Mouse (Mus musculus): ENCODE data around the gene Gm48551. TPM values are rescaled to one million over a fixed set of nuclear protein-coding genes. Genes with fewer than 3 reads are reported as not detected.

Gene Gm48551
- polyA plus RNA-seq (2015; fragmentation: Nextera tagmentation; extraction: Ambion mirVana) = 1.1 and 1.4 TPM in 2 replicates

- Histone ChIP-seq H3K36me3 (ENCODE audit: control insufficient read depth, insufficient read depth, low read length) (peaks cover 15% of the 10 kb centered on the region; the same call in 1 of the 2 replicates), H3K27me3 (ENCODE audit: control insufficient read depth, insufficient read depth, low read length) (no peaks in the 10 kb centered on the region), H3K4me2 (replicated peaks; ENCODE audit: low read depth) (peak within 1 kb of the TSS; percentile 89), H3K4me1 (replicated peaks; ENCODE audit: control insufficient read depth, insufficient read depth) (peaks cover 8% of the 10 kb centered on the region; the same call in 1 of the 2 replicates), H3K4me3 (ENCODE audit: low read depth, low read length) (peak within 1 kb of the TSS; percentile 86), H3K27ac (replicated peaks) (peak within 1 kb of the TSS; percentile 95), H3K9ac (ENCODE audit: low read length) (peak within 1 kb of the TSS; percentile 92), H3K9me3 (ENCODE audit: control insufficient read depth, low read length) (no peaks in the 10 kb centered on the region)
- ATAC-seq (ENCODE audit: low FRiP score, low TSS enrichment) (peak; percentile 89), DNase-seq (ENCODE audit: low spot score) (peak; percentile 98)
- WGBS = 5% methylated on average over 49 of the region's 54 CpGs
- TF ChIP-seq CTCF (IDR thresholded peaks at IDR 0.05; ENCODE audit: low read depth) = no peak
- peak; percentile 88 for TF ChIP-seq EP300 (optimal IDR thresholded peaks at IDR 0.05)
Observed at GRCm38 (mm10) chr10:81383802-81384604, at the start of gene Gm48551, which contains the start of gene Dohh. Gm48551 (plus strand) TSS chr10:81384466. Dohh (plus strand) TSS chr10:81384428.

GRCm38 (mm10) chr10:81335393-81336340 lies 48.6 kb upstream of the Gm48551 start:
- ATAC-seq (ENCODE audit: low FRiP score, low TSS enrichment) (peak; percentile 47), DNase-seq (ENCODE audit: low spot score) (no peak)
- peak; percentile 51 for TF ChIP-seq CTCF (IDR thresholded peaks at IDR 0.05; ENCODE audit: low read depth)
- no peak for TF ChIP-seq EP300 (optimal IDR thresholded peaks at IDR 0.05)
- no peaks in the 10 kb centered on the region for H3K36me3 ChIP-seq (ENCODE audit: control insufficient read depth, insufficient read depth, low read length)
- H3K9ac ChIP-seq (ENCODE audit: low read length) = no peak overlapping the region; the same call in 1 of the 2 replicates
- H3K9me3 ChIP-seq (ENCODE audit: control insufficient read depth, low read length) = no peaks in the 10 kb centered on the region
- no peaks in the 10 kb centered on the region for H3K27me3 ChIP-seq (ENCODE audit: control insufficient read depth, insufficient read depth, low read length)
- no peak overlapping the region for H3K4me3 ChIP-seq (ENCODE audit: low read depth, low read length)
- H3K27ac ChIP-seq (replicated peaks) = peak overlapping the region; percentile 89
- H3K4me1 ChIP-seq (replicated peaks; ENCODE audit: control insufficient read depth, insufficient read depth) = peaks cover 7% of the 10 kb centered on the region; the same call in 1 of the 2 replicates
- WGBS = 33% methylated on average over 19 of the region's 19 CpGs
- peak overlapping the region; percentile 25 for H3K4me2 ChIP-seq (replicated peaks; ENCODE audit: low read depth)

GRCm38 (mm10) chr10:81336558-81336957 lies 47.7 kb upstream of the Gm48551 start:
- TF ChIP-seq CTCF (IDR thresholded peaks at IDR 0.05; ENCODE audit: low read depth) (no peak), EP300 (optimal IDR thresholded peaks at IDR 0.05) (no peak)
- Histone ChIP-seq H3K9ac (ENCODE audit: low read length) (no peak overlapping the region), H3K27ac (replicated peaks) (peak overlapping the region; percentile 82), H3K36me3 (ENCODE audit: control insufficient read depth, insufficient read depth, low read length) (no peaks in the 10 kb centered on the region), H3K9me3 (ENCODE audit: control insufficient read depth, low read length) (no peaks in the 10 kb centered on the region), H3K4me2 (replicated peaks; ENCODE audit: low read depth) (no peak overlapping the region), H3K4me1 (replicated peaks; ENCODE audit: control insufficient read depth, insufficient read depth) (peaks cover 7% of the 10 kb centered on the region; the same call in 1 of the 2 replicates), H3K27me3 (ENCODE audit: control insufficient read depth, insufficient read depth, low read length) (no peaks in the 10 kb centered on the region), H3K4me3 (ENCODE audit: low read depth, low read length) (no peak overlapping the region)
- WGBS = 89% methylated on average over 4 of the region's 4 CpGs
- DNase-seq (ENCODE audit: low spot score) (no peak), ATAC-seq (ENCODE audit: low FRiP score, low TSS enrichment) (no peak)

DNA sequence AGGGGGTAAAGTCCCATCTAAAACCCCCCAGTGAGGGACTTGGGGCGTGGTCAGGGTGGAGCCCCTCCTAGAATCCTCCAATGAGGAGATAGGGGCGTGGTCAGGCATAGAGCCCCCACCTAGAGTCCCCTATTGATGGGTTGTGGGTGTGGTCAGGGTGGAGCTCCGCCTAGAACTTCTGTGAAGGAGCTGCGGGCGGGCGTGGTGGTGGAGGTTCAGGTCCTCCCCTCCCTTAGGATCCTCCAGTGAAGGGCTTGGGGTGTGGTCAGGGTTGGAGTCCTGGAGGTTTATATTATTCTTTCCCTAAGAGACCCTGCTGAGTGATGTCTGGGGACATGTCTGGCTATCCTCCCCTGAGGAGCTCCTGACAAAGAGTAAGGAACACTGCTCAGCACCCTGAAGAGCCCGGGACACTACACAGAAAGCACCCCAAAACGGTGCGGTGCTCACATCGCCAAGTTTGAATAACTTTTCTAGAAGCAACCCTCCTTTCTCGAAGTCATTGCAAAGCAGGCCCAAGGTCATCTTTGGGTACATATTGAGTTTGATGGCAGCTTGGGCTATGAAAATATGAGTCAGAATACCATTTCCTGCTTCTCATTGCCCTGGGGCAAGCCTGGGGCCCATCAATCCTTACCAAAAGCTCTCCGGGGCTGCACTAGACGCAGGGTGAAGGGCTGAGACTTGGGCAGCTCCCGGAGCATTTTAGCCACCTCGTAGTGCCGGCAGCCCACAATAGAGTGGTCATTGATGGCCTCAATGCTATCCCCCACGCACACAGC lies 43.5 kb upstream of the Gm48551 start:
- Histone ChIP-seq H3K4me1 (replicated peaks; ENCODE audit: control insufficient read depth, insufficient read depth) (peaks cover 5% of the 10 kb centered on the region; the same call in 1 of the 2 replicates), H3K4me3 (ENCODE audit: low read depth, low read length) (no peak overlapping the region), H3K4me2 (replicated peaks; ENCODE audit: low read depth) (no peak overlapping the region), H3K9me3 (ENCODE audit: control insufficient read depth, low read length) (no peaks in the 10 kb centered on the region), H3K27me3 (ENCODE audit: control insufficient read depth, insufficient read depth, low read length) (0 out of 2 replicates have a peak, but pooled peaks cover 3% of the 10 kb centered on the region), H3K9ac (ENCODE audit: low read length) (no peak overlapping the region), H3K36me3 (ENCODE audit: control insufficient read depth, insufficient read depth, low read length) (no peaks in the 10 kb centered on the region), H3K27ac (replicated peaks) (no peak overlapping the region)
- DNase-seq (ENCODE audit: low spot score) (no peak), ATAC-seq (ENCODE audit: low FRiP score, low TSS enrichment) (no peak)
- TF ChIP-seq CTCF (IDR thresholded peaks at IDR 0.05; ENCODE audit: low read depth) (no peak), EP300 (optimal IDR thresholded peaks at IDR 0.05) (no peak)
- 51% methylated on average over 17 of the region's 17 CpGs for WGBS

GRCm38 (mm10) chr10:81341333-81341949 lies 42.8 kb upstream of the Gm48551 start:
- DNase-seq (ENCODE audit: low spot score) = peak; percentile 74
- H3K4me2 ChIP-seq (replicated peaks; ENCODE audit: low read depth) = no peak overlapping the region
- TF ChIP-seq CTCF (IDR thresholded peaks at IDR 0.05; ENCODE audit: low read depth) (peak; percentile 84), EP300 (optimal IDR thresholded peaks at IDR 0.05) (no peak)
- no peak overlapping the region for H3K4me3 ChIP-seq (ENCODE audit: low read depth, low read length)
- H3K36me3 ChIP-seq (ENCODE audit: control insufficient read depth, insufficient read depth, low read length) = no peaks in the 10 kb centered on the region
- H3K27ac ChIP-seq (replicated peaks) = no peak overlapping the region
- ATAC-seq (ENCODE audit: low FRiP score, low TSS enrichment) = no peak
- no peaks in the 10 kb centered on the region for H3K9me3 ChIP-seq (ENCODE audit: control insufficient read depth, low read length)
- 40% methylated on average over 16 of the region's 16 CpGs for WGBS
- 0 out of 2 replicates have a peak, but pooled peaks cover 3% of the 10 kb centered on the region for H3K27me3 ChIP-seq (ENCODE audit: control insufficient read depth, insufficient read depth, low read length)
- no peak overlapping the region for H3K9ac ChIP-seq (ENCODE audit: low read length)
- H3K4me1 ChIP-seq (replicated peaks; ENCODE audit: control insufficient read depth, insufficient read depth) = peaks cover under 1% of the 10 kb centered on the region
